Mouse (Mus musculus) kidney, adult 8-10 months (tissue): ENCODE data around the gene Gstt3.

ENCODE experiments used
- DNase-seq, 2 experiments: peaks; one replicate each; pipeline ENCODE4 v3.0.0; 2022

Gene Gstt3

GRCm38 (mm10) chr10:75780769-75781578 is at the start of gene Gstt3, which contains the start of gene Gm20441:
Gene Gstt3 (minus strand): TSS chr10:75781414.
Gene Gm20441 (minus strand): TSS chr10:75780954.
- peak; percentile 91 to 93 for DNase-seq

GRCm38 (mm10) chr10:75830275-75830670 is 49.1 kb upstream of the Gstt3 start:
- DNase-seq = no peak

GRCm38 (mm10) chr10:75829529-75830274 is 48.5 kb upstream of the Gstt3 start:
- no peak for DNase-seq

- peak; percentile 58 to 64 for DNase-seq
Observed at GRCm38 (mm10) chr10:75828500-75828931, 47.3 kb upstream of the Gstt3 start.

GRCm38 (mm10) chr10:75827668-75828360 is 46.6 kb upstream of the Gstt3 start:
- peak; percentile 78 to 88 for DNase-seq

GRCm38 (mm10) chr10:75824530-75824929 is 43.3 kb upstream of the Gstt3 start:
- DNase-seq = no peak

GRCm38 (mm10) chr10:75823782-75824181 is 42.6 kb upstream of the Gstt3 start:
- no peak for DNase-seq

- DNase-seq = no peak
Observed at GRCm38 (mm10) chr10:75822443-75822842, 41.2 kb upstream of the Gstt3 start, which contains the start of gene Gstt4. Gene Gstt4 (minus strand): TSS chr10:75822543.

GRCm38 (mm10) chr10:75819882-75820281 is 38.7 kb upstream of the Gstt3 start:
- no peak for DNase-seq

- DNase-seq = no peak
Observed at GRCm38 (mm10) chr10:75818641-75819040, 37.4 kb upstream of the Gstt3 start.

- DNase-seq = no peak
Observed at GRCm38 (mm10) chr10:75804217-75804616, 23.0 kb upstream of the Gstt3 start.

GRCm38 (mm10) chr10:75798176-75798696 is 17.0 kb upstream of the Gstt3 start, which contains the start of gene Gstt1:
Gene Gstt1 (minus strand): TSS chr10:75798584.
- DNase-seq = peak; percentile 77 to 81

GRCm38 (mm10) chr10:75797619-75798175 is 16.5 kb upstream of the Gstt3 start:
- peak; percentile 61 to 64 for DNase-seq

- DNase-seq = peak in 1 of 2 experiments; percentile 25
Observed at GRCm38 (mm10) chr10:75796731-75797516, 15.7 kb upstream of the Gstt3 start.

- DNase-seq = peak; percentile 73 to 86
Observed at GRCm38 (mm10) chr10:75794880-75795279, 13.7 kb upstream of the Gstt3 start.

- DNase-seq = no peak
Observed at GRCm38 (mm10) chr10:75790773-75791172, 9.6 kb upstream of the Gstt3 start.

- DNase-seq = peak; percentile 81 to 85
Observed at GRCm38 (mm10) chr10:75789841-75790240, 8.6 kb upstream of the Gstt3 start.

GRCm38 (mm10) chr10:75789081-75789735 is 8.0 kb upstream of the Gstt3 start:
- DNase-seq = no peak

- no peak for DNase-seq
Observed at GRCm38 (mm10) chr10:75788277-75788676, 7.1 kb upstream of the Gstt3 start.

GRCm38 (mm10) chr10:75785442-75785841 is 4.2 kb upstream of the Gstt3 start:
- no peak for DNase-seq
